Mouse (Mus musculus) inflammation-experienced regulatory T-cells, adult 6 months (primary cell): ENCODE data around the gene Cemip. TPM values are rescaled to one million over a fixed set of nuclear protein-coding genes. Genes with fewer than 3 reads are reported as not detected.

Source experiments
- ATAC-seq: one replicate; pipeline ENCODE4 v1.8.0; 2017
- polyA plus RNA-seq, 3 experiments: library from polyadenylated mRNA; unstranded; fragments of 100-300 nt; shearing (Covaris generic); gene quantifications; one replicate each; pipeline ENCODE4 v1.2.1; 2017

The Cemip gene
- polyA plus RNA-seq, 3 experiments from 2014 or later: 0.20 TPM; not detected in 2

GRCm38 (mm10) chr7:84026950-84027585 lies 59.2 kb downstream of the Cemip start:
- no peak for ATAC-seq

- ATAC-seq: no peak
Observed at GRCm38 (mm10) chr7:84026090-84026489, 60.2 kb downstream of the Cemip start.

- ATAC-seq: no peak
Observed at GRCm38 (mm10) chr7:84023466-84023865, 62.8 kb downstream of the Cemip start.

- no peak for ATAC-seq
Observed at GRCm38 (mm10) chr7:84022462-84022861, 63.8 kb downstream of the Cemip start.

- ATAC-seq: no peak
Observed at GRCm38 (mm10) chr7:84019381-84019780, 66.9 kb downstream of the Cemip start.

GRCm38 (mm10) chr7:84018291-84019266 lies 67.7 kb downstream of the Cemip start:
- no peak for ATAC-seq

- no peak for ATAC-seq
Observed at GRCm38 (mm10) chr7:84015050-84015449, 71.3 kb downstream of the Cemip start.

- ATAC-seq: no peak
Observed at GRCm38 (mm10) chr7:84013656-84014055, 72.6 kb downstream of the Cemip start.

GRCm38 (mm10) chr7:84004357-84004756 lies 81.9 kb downstream of the Cemip start:
- no peak for ATAC-seq

- ATAC-seq: no peak
Observed at GRCm38 (mm10) chr7:84001516-84001915, 84.8 kb downstream of the Cemip start.

- no peak for ATAC-seq
Observed at GRCm38 (mm10) chr7:84000671-84001070, 85.6 kb downstream of the Cemip start.

- ATAC-seq: no peak
Observed at GRCm38 (mm10) chr7:83999647-84000046, 86.7 kb downstream of the Cemip start.

- no peak for ATAC-seq
Observed at GRCm38 (mm10) chr7:83994348-83994747, 92.0 kb downstream of the Cemip start.

- no peak for ATAC-seq
Observed at GRCm38 (mm10) chr7:83989294-83989693, 97.0 kb downstream of the Cemip start.

GRCm38 (mm10) chr7:83985751-83986150 lies 100.6 kb downstream of the Cemip start:
- ATAC-seq: no peak

GRCm38 (mm10) chr7:83982566-83982965 lies 103.7 kb downstream of the Cemip start:
- ATAC-seq: no peak

GRCm38 (mm10) chr7:83978945-83979536 lies 107.3 kb downstream of the Cemip start:
- no peak for ATAC-seq

- ATAC-seq: no peak
Observed at GRCm38 (mm10) chr7:83978410-83978809, 107.9 kb downstream of the Cemip start.

- no peak for ATAC-seq
Observed at GRCm38 (mm10) chr7:83976413-83976958, 109.8 kb downstream of the Cemip start.

GRCm38 (mm10) chr7:83975283-83975682 lies 111.0 kb downstream of the Cemip start:
- no peak for ATAC-seq

GRCm38 (mm10) chr7:83972485-83972884 lies 113.8 kb downstream of the Cemip start:
- no peak for ATAC-seq

GRCm38 (mm10) chr7:83966047-83966818 lies 120.1 kb downstream of the Cemip start:
- no peak for ATAC-seq
